Mouse (Mus musculus): ENCODE measurements around the gene Aknad1.

Aknad1 gene

DNA sequence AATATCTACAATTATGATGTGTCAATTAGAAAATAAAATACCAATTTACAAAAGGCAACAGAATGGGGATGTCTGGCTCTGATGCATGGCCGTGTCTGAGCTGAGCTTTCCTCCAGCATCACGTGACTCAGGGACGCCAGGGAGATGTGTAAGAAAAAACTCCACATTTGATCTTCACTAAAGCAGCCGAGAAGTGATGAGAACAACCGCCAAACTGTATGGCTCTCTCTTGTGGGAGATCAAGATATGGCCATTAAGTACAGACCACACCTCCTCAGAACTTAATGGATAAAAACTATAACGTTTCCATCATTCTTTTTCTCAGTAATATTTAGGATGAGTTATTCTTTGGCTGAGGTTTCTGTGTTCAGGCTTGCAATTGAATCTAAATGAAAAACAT is 11.6 kb downstream of the Aknad1 start:
- in situ Hi-C loops (cut with MseI, MboI), result no loop called here

DNA sequence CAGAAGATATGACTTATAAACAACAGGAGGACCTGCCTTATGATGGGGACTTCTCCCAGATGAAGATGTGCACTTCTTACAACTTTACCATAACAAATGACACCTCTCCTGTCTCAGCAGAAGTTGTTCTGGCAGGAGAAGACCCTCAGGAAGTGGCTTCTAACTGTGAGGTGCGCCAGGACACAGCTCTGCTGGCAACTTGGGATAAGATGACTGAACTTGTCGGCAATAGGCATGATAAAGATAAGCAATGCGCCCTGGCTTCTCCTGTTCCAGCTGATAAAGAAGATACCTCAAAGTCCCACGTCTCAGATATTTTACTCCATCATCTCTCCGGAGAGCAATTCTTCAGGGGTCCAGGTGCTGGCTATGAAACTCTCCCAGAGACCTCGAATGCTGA is 12.2 kb downstream of the Aknad1 start:
- in situ Hi-C loops (cut with MseI, MboI), result no loop called here

- in situ Hi-C loops (cut with MseI, MboI), result no loop called here
Measured at GRCm38 (mm10) chr3:108754541-108754940, 15.1 kb downstream of the Aknad1 start.

DNA sequence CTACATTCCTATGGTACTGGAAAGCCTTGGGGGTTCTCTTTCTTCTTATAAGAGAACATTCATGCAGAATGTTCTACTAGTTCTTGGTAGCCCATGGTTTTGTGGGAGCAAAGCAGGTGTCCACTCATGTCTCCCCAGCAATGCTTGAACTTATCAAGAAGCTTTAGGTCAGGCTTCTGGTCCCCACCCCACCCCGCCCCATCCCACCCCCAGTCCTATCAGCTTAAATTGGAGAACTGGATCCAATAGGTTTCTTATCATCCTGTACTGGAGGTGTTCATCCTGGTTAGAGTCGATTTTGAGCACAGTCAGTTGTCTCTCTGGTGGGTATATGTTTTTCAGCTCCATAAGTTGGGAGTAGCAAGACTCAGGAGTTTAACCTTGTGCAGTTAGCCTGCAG is 16.1 kb downstream of the Aknad1 start:
- in situ Hi-C loops (cut with MseI, MboI), result no loop called here

- in situ Hi-C loops (cut with MseI, MboI), result no loop called here
Measured at GRCm38 (mm10) chr3:108756131-108756530, 16.7 kb downstream of the Aknad1 start.

GRCm38 (mm10) chr3:108757570-108757969 is 18.1 kb downstream of the Aknad1 start:
- in situ Hi-C loops (cut with MseI, MboI), result no loop called here

GRCm38 (mm10) chr3:108759566-108760420 is 20.3 kb downstream of the Aknad1 start:
- in situ Hi-C loops (cut with MseI, MboI), result no loop called here

DNA sequence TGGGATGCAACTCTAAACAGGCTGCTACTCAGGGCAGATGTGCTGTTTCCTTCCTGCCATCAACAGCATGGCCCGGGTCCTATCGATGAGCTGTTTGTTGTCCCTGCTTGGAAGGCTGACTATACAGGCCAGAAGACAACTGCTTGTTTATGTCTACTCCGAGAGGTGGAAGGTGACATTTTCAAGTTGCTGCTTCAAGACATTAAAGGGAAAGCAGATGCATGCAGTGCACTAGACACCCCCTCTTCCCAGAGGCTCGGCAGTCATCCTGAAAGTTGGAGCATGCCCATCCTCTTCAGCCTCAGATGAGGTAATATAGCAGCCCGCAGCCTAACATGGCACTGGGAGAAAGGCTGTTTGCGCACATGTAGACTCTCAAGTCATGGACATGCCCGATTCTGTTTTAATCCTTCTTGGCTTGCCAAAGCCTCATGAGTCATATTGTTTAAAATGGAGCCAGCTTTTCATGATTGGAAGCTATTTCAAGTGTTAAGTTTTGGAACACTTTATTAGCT is 23.2 kb downstream of the Aknad1 start:
- in situ Hi-C loops (cut with MseI, MboI), result no loop called here

DNA sequence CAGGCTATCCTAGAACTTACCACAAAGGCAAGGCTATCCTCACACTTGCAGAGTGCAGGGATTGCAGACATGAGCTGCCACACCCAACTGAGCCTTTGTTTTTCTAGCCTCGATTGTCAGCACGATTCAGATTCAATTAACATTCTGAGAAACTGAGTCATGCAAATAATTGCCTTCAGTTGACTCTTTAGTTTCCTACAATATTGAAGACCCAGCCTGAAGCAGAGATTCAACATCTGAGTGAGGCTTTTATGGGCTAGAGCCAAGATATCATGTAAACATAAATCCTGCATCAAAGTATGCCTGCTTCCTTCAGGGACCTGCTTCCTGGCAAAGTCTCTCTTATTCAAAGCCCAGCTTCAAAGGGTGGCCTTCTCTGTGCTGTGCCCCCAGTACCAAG is 24.2 kb downstream of the Aknad1 start:
- in situ Hi-C loops (cut with MseI, MboI), result no loop called here

DNA sequence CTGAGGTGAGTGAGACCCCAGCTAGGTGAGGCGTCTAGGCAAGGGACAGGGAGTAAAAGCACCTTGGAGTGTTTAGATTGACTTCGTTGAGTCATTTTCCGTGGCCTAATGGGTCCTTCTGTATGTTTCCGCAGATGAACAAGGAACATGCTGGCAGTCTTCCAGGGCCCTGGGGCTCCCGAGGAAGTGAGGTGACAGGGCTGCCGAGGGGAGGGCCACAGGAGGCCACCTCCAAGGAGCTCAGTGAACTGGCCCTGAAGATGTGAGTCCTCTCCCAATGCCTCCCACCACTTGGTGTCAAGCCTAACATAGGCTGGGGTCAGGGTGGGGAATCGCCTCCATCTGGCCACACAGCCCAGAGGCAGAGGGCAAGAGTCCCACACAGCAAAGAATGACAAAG is 25.5 kb downstream of the Aknad1 start:
- in situ Hi-C loops (cut with MseI, MboI), result no loop called here

DNA sequence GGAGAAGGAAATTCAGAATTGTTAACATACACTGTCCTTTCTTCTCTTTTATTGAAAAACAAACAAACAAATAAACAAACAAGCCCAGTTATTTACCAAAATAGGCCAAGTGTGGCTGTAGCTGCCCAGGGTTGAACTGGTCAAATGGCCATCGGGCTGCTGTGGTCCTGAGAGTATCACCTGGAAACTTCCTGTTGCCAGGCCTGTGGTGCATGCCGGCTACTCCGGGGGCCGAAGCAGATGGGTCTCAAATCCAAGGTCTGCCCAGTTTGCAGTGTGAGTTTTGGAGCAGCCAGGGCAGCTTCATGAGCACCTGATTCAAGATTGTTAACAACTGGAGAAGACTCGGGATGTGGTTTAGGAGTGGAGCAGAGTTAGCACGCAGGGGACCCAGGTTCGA is 26.0 kb downstream of the Aknad1 start:
- in situ Hi-C loops (cut with MseI, MboI), result no loop called here

DNA sequence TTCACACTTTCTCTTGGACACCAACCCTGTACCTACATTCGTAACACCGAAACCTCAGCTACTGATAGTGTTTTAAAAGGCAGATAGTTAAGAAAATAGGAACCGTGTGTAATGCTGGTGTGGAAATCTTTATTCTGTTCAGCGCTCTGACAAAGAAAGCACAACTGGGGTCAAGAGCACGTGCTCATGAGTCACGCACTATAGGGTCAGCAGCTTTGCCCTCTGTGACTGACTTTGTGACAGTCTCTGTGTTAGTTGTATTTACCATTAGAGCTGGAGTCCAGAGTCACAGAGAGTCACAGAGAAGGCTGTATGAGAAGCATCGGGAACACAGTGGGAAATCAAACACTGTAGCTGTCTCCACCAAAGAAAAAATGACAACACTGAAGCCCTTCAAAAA is 27.5 kb downstream of the Aknad1 start:
- in situ Hi-C loops (cut with MseI, MboI), result no loop called here

DNA sequence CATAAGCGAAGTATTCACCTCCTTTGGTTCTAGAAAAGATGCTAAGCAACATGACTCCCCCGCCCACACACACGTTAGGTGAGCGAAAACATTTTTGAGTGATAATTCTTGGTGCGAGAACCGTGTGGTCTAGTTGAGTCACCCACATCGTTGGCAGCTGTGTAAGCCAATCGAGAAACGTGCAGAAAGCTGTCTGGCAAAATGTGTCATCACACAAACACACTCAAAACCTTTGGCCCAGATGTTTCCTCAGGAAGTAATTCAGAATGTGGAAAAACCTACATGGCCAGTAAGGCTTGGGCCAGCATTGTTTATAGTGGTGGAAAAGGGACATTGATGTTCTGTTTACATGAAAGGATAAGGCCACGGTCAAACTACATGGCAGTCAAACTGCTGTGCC is 28.0 kb downstream of the Aknad1 start:
- in situ Hi-C loops (cut with MseI, MboI), result no loop called here

GRCm38 (mm10) chr3:108769547-108769946 is 30.1 kb downstream of the Aknad1 start:
- in situ Hi-C loops (cut with MseI, MboI), result no loop called here

GRCm38 (mm10) chr3:108770725-108771368 is 31.4 kb downstream of the Aknad1 start:
- in situ Hi-C loops (cut with MseI, MboI), result no loop called here

DNA sequence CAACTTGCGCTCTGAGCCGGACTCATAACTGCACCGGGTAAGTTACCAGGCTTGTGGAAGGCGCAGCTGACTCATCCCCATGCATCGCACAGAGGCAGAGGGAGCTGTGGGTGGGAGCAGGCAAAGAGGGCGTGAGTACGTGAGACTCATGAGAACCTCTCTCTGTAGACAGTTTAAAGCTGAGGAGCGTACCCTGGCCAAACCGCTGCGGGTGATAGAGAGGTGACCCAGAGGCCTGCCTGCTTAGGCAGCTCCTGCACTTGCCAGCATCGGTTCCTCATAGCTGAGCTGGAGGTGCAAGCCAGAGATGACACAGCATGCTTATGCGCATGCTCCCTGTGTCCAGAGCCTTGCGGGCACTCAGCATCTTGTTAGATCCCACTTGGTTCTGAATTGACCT is 32.8 kb downstream of the Aknad1 start:
- in situ Hi-C loops (cut with MseI, MboI), result no loop called here

- in situ Hi-C loops (cut with MseI, MboI), result no loop called here
Measured at GRCm38 (mm10) chr3:108772811-108773210, 33.4 kb downstream of the Aknad1 start.

- in situ Hi-C loops (cut with MseI, MboI), result no loop called here
Measured at GRCm38 (mm10) chr3:108778761-108779540, 39.5 kb downstream of the Aknad1 start.

GRCm38 (mm10) chr3:108781238-108781883 is 41.9 kb downstream of the Aknad1 start:
- in situ Hi-C loops (cut with MseI, MboI), result no loop called here

DNA sequence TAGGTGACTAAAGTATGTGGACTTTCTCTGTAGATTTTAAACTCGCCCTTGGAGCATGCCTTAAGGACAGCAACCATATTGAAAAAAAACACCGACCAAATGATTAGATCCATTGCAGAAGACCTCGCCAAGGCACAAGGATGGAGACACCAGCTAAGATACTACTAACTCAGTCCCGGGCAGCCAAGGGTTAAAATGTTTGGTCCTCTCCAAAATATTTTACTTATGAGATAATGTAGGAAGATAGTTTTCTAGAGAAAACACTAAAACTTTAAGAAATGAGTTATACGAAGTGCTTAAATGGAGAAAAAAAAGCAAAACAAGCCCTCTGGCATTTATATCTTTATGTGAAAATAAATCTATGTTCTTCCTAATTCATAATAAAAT is 42.4 kb downstream of the Aknad1 start:
- in situ Hi-C loops (cut with MseI, MboI), result no loop called here

DNA sequence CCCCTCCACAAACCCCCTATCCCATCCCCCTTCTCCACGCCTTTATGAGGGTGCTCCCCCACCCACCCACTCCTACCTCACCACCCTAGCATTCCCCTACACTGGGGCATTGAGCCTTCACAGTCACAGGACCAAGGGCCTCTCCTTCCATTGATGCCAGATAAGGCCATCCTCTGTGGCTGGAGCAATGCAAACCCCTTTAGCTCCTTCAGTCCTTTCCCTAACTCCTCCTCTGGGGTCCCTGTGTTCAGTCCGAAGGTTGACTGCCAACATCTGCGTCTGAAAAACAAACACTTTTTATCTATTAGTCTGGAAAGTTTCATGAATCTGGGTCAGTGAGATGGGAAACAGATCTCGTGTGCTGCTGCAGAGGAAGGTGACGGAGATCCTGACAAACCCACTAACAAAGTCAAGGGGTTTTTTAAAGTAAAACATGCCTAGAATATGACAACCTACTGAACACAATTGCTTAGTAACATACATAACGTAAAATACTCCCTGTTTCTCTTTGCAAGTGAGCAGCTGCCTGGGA is 43.0 kb downstream of the Aknad1 start:
- in situ Hi-C loops (cut with MseI, MboI), result no loop called here

DNA sequence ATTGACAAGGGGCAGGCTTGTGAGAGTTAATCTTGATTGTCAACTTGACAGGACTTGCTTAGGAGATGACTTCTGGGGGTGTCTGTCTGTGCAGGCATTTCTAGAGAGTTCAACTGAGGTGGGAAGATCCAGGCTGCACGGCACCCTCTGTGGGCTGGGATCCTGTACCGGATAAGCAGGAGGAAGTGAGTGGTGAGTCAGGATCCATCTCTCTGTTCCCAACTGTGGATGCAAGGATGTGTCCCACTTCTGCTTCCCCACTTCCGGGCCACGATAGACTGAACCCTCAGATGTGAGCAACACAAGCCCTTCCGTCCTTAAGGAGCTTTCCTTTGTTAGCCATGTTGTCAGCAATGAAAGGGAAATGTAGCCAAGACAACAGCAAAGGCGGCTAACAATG is 47.1 kb downstream of the Aknad1 start:
- in situ Hi-C loops (cut with MseI, MboI), result no loop called here
